Mouse (Mus musculus) midbrain, embryonic 10.5 days (tissue): ENCODE data around the gene Acsm2. TPM values are rescaled to one million over a fixed set of nuclear protein-coding genes. Genes with fewer than 3 reads are reported as not detected.

Source experiments
- DNase-seq: peaks from one replicate; pipeline ENCODE4 v3.0.0-alpha.2; 2017; ENCODE audit warnings: low spot score
- H3K27ac ChIP-seq: fragments of 300-500 bp; sonication (generic); replicated peaks from 2 replicates; pipeline ENCODE4 v1.5.1; 2016; ENCODE audit warnings: mild to moderate bottlenecking
- H3K27me3 ChIP-seq: fragments of 300-500 bp; sonication (generic); 2 replicates; pipeline ENCODE4 v1.6.1; 2016; ENCODE audit warnings: low read depth, mild to moderate bottlenecking; ENCODE audit not compliant: poor library complexity, severe bottlenecking
- H3K36me3 ChIP-seq: fragments of 300-500 bp; sonication (generic); 2 replicates; pipeline ENCODE4 v1.6.1; 2016; ENCODE audit warnings: mild to moderate bottlenecking, moderate library complexity
- H3K4me1 ChIP-seq: fragments of 300-500 bp; sonication (generic); 2 replicates; pipeline ENCODE4 v1.6.1; 2016
- H3K4me3 ChIP-seq: fragments of 300-500 bp; sonication (generic); 2 replicates; pipeline ENCODE4 v1.5.1; 2016; ENCODE audit warnings: mild to moderate bottlenecking, moderate library complexity
- H3K9me3 ChIP-seq: fragments of 300-500 bp; sonication (generic); replicated peaks from 2 replicates; pipeline ENCODE4 v1.6.1; 2016; ENCODE audit warnings: mild to moderate bottlenecking
- WGBS: fragments of 180-500 bp; shearing (Covaris S2); methylation state at CpG from one replicate; pipeline ENCODE4 v1.1.7; 2016; 5-methylcytosine and 5-hydroxymethylcytosine counted together
- polyA plus RNA-seq: library from polyadenylated mRNA; unstranded; fragments of >200 nt; fragmentation: Nextera tagmentation; extraction: Ambion mirVana; gene quantifications from 2 replicates; pipeline ENCODE4 v1.2.1, GENCODE M21; 2016

The Acsm2 gene
- not detected in 2 replicates for polyA plus RNA-seq

- H3K36me3 ChIP-seq, result no peaks in the 10 kb centered on the region
- no peak within 1 kb of the TSS for H3K27ac ChIP-seq
- H3K9me3 ChIP-seq, result no peaks in the 10 kb centered on the region
- no peak for DNase-seq
- H3K27me3 ChIP-seq, result no peaks in the 10 kb centered on the region
- no peaks in the 10 kb centered on the region for H3K4me1 ChIP-seq
- H3K4me3 ChIP-seq, result no peak within 1 kb of the TSS
- WGBS, result 95% methylated on average over 1 of the region's 1 CpGs
Observed at GRCm38 (mm10) chr7:119554040-119554439, at the start of gene Acsm2. Gene Acsm2, plus strand, starts transcription at chr7:119554340.

- 93% methylated on average over 4 of the region's 4 CpGs for WGBS
- no peaks in the 10 kb centered on the region for H3K27me3 ChIP-seq
Observed at GRCm38 (mm10) chr7:119511143-119511542, 43.0 kb upstream of the Acsm2 start.

GRCm38 (mm10) chr7:119513056-119513455 lies 41.1 kb upstream of the Acsm2 start:
- 29% methylated on average over 7 of the region's 7 CpGs for WGBS
- DNase-seq, result peak; percentile 54
- Histone ChIP-seq H3K36me3 (no peaks in the 10 kb centered on the region), H3K4me1 (no peaks in the 10 kb centered on the region), H3K27me3 (no peaks in the 10 kb centered on the region), H3K4me3 (no peak overlapping the region), H3K9me3 (no peaks in the 10 kb centered on the region), H3K27ac (no peak overlapping the region)

More at GRCm38 (mm10) chr7:119511143-119511542, 43.0 kb upstream of the Acsm2 start:
- Histone ChIP-seq H3K27ac (no peak overlapping the region), H3K36me3 (no peaks in the 10 kb centered on the region), H3K4me3 (no peak overlapping the region), H3K9me3 (no peaks in the 10 kb centered on the region), H3K4me1 (no peaks in the 10 kb centered on the region)
- no peak for DNase-seq

GRCm38 (mm10) chr7:119515492-119516271 lies 38.5 kb upstream of the Acsm2 start:
- Histone ChIP-seq H3K4me1 (no peaks in the 10 kb centered on the region), H3K36me3 (no peaks in the 10 kb centered on the region), H3K27ac (no peak overlapping the region), H3K4me3 (no peak overlapping the region), H3K27me3 (no peaks in the 10 kb centered on the region), H3K9me3 (no peaks in the 10 kb centered on the region)
- 73% methylated on average over 10 of the region's 10 CpGs for WGBS
- DNase-seq, result peak; percentile 25

GRCm38 (mm10) chr7:119516272-119516558 lies 37.9 kb upstream of the Acsm2 start:
- no peaks in the 10 kb centered on the region for H3K4me1 ChIP-seq
- 86% methylated on average over 7 of the region's 7 CpGs for WGBS
- H3K27me3 ChIP-seq, result no peaks in the 10 kb centered on the region
- H3K4me3 ChIP-seq, result no peak overlapping the region
- no peak overlapping the region for H3K27ac ChIP-seq
- DNase-seq, result no peak
- H3K9me3 ChIP-seq, result no peaks in the 10 kb centered on the region
- no peaks in the 10 kb centered on the region for H3K36me3 ChIP-seq

GRCm38 (mm10) chr7:119519163-119519562 lies 35.0 kb upstream of the Acsm2 start, which contains the start of gene Acsm5:
Gene Acsm5, plus strand, starts transcription at chr7:119519463.
- 71% methylated on average over 5 of the region's 5 CpGs for WGBS
- H3K36me3 ChIP-seq, result no peaks in the 10 kb centered on the region
- no peak for DNase-seq
- no peaks in the 10 kb centered on the region for H3K9me3 ChIP-seq
- H3K27ac ChIP-seq, result no peak within 1 kb of the TSS
- H3K4me3 ChIP-seq, result no peak within 1 kb of the TSS
- H3K27me3 ChIP-seq, result no peaks in the 10 kb centered on the region
- no peaks in the 10 kb centered on the region for H3K4me1 ChIP-seq

GRCm38 (mm10) chr7:119519654-119520053 lies 34.5 kb upstream of the Acsm2 start:
- WGBS, result 44% methylated on average over 5 of the region's 5 CpGs
- H3K36me3 ChIP-seq, result no peaks in the 10 kb centered on the region
- H3K4me3 ChIP-seq, result no peak overlapping the region
- no peak overlapping the region for H3K27ac ChIP-seq
- DNase-seq, result peak; percentile 68
- no peaks in the 10 kb centered on the region for H3K9me3 ChIP-seq
- no peaks in the 10 kb centered on the region for H3K4me1 ChIP-seq
- no peaks in the 10 kb centered on the region for H3K27me3 ChIP-seq

GRCm38 (mm10) chr7:119521816-119522215 lies 32.3 kb upstream of the Acsm2 start:
- no peak for DNase-seq
- H3K27me3 ChIP-seq, result no peaks in the 10 kb centered on the region
- H3K36me3 ChIP-seq, result no peaks in the 10 kb centered on the region
- peaks cover 5% of the 10 kb centered on the region; the same call in 1 of the 2 replicates for H3K4me1 ChIP-seq
- 89% methylated on average over 3 of the region's 3 CpGs for WGBS
- H3K9me3 ChIP-seq, result no peaks in the 10 kb centered on the region
- no peak overlapping the region for H3K4me3 ChIP-seq
- H3K27ac ChIP-seq, result no peak overlapping the region

- no peaks in the 10 kb centered on the region for H3K27me3 ChIP-seq
- DNase-seq, result no peak
- no peak overlapping the region for H3K27ac ChIP-seq
- WGBS, result 88% methylated on average over 1 of the region's 1 CpGs
- peaks cover 5% of the 10 kb centered on the region; the same call in 1 of the 2 replicates for H3K4me1 ChIP-seq
- no peaks in the 10 kb centered on the region for H3K36me3 ChIP-seq
- no peaks in the 10 kb centered on the region for H3K9me3 ChIP-seq
- no peak overlapping the region for H3K4me3 ChIP-seq
Observed at GRCm38 (mm10) chr7:119522385-119522784, 31.8 kb upstream of the Acsm2 start.

- Histone ChIP-seq H3K36me3 (no peaks in the 10 kb centered on the region), H3K27ac (no peak within 1 kb of the TSS), H3K27me3 (no peaks in the 10 kb centered on the region), H3K9me3 (no peaks in the 10 kb centered on the region), H3K4me1 (peaks cover 5% of the 10 kb centered on the region; the same call in 1 of the 2 replicates), H3K4me3 (no peak within 1 kb of the TSS)
- 80% methylated on average over 4 of the region's 4 CpGs for WGBS
- DNase-seq, result no peak
Observed at GRCm38 (mm10) chr7:119523389-119523788, 30.8 kb upstream of the Acsm2 start, which contains the start of gene Pdilt. Gene Pdilt, minus strand, starts transcription at chr7:119523489.

- Histone ChIP-seq H3K27me3 (no peaks in the 10 kb centered on the region), H3K36me3 (no peaks in the 10 kb centered on the region), H3K9me3 (no peaks in the 10 kb centered on the region), H3K4me1 (peaks cover 5% of the 10 kb centered on the region; the same call in 1 of the 2 replicates), H3K27ac (0 out of 2 replicates have a peak overlapping the region, but pooled peaks have one; percentile 28), H3K4me3 (no peak overlapping the region)
- WGBS, result 63% methylated on average over 2 of the region's 2 CpGs
- no peak for DNase-seq
Observed at GRCm38 (mm10) chr7:119525881-119526281, 28.3 kb upstream of the Acsm2 start.

- no peak for DNase-seq
- Histone ChIP-seq H3K9me3 (no peaks in the 10 kb centered on the region), H3K36me3 (no peaks in the 10 kb centered on the region), H3K27me3 (no peaks in the 10 kb centered on the region), H3K27ac (no peak overlapping the region), H3K4me3 (no peak overlapping the region), H3K4me1 (peaks cover 5% of the 10 kb centered on the region; the same call in 1 of the 2 replicates)
- WGBS, result 78% methylated on average over 13 of the region's 13 CpGs
Observed at GRCm38 (mm10) chr7:119526486-119526885, 27.7 kb upstream of the Acsm2 start.

- Histone ChIP-seq H3K27ac (no peak overlapping the region), H3K27me3 (no peaks in the 10 kb centered on the region), H3K4me3 (no peak overlapping the region), H3K9me3 (no peaks in the 10 kb centered on the region), H3K36me3 (no peaks in the 10 kb centered on the region), H3K4me1 (peaks cover 5% of the 10 kb centered on the region; the same call in 1 of the 2 replicates)
- 89% methylated on average over 1 of the region's 1 CpGs for WGBS
- DNase-seq, result no peak
Observed at GRCm38 (mm10) chr7:119527135-119527534, 27.0 kb upstream of the Acsm2 start.
